Mouse (Mus musculus) testis, adult 2 months (tissue): ENCODE measurements at regions not wholly inside any gene's neighbourhood (a gene's known extent, or its start where the extent isn't known, plus 50 kb on each side); places are given as distances from the start of the nearest gene placed in this dataset.
A peak's percentile ranks its signal among the peaks of the same experiment; 100 is the strongest.

Source experiments
- H3K27ac ChIP-seq: fragments of 200-500 bp; 2 replicates; pipeline ENCODE4 v1.5.1; 2012; ENCODE audit warnings: low read depth, low read length; ENCODE audit not compliant: control insufficient read depth, insufficient read depth
- H3K27me3 ChIP-seq: fragments of 200-500 bp; 2 replicates; pipeline ENCODE4 v1.6.1; 2012; ENCODE audit warnings: mild to moderate bottlenecking, low read length, moderate library complexity; ENCODE audit not compliant: control insufficient read depth, insufficient read depth
- H3K36me3 ChIP-seq: fragments of 200-500 bp; 2 replicates; pipeline ENCODE4 v1.6.1; 2012; ENCODE audit warnings: mild to moderate bottlenecking, low read length; ENCODE audit not compliant: control insufficient read depth, insufficient read depth
- H3K4me1 ChIP-seq: fragments of 200-500 bp; 2 replicates; pipeline ENCODE4 v1.6.1; 2012; ENCODE audit warnings: low read length; ENCODE audit not compliant: control insufficient read depth, insufficient read depth
- H3K4me3 ChIP-seq: fragments of 200-500 bp; 2 replicates; pipeline ENCODE4 v1.5.1; 2012; ENCODE audit warnings: low read depth, mild to moderate bottlenecking, low read length, moderate library complexity, mixed read lengths; ENCODE audit not compliant: control insufficient read depth
- CTCF ChIP-seq: fragments of 200-500 bp; IDR thresholded peaks from 2 replicates; pipeline ENCODE4 v1.5.1; 2012; ENCODE audit warnings: low read depth, mild to moderate bottlenecking, inconsistent platforms, low read length, moderate library complexity; ENCODE audit not compliant: control insufficient read depth, insufficient read depth, insufficient replicate concordance
- POLR2A ChIP-seq: fragments of 200-500 bp; IDR thresholded peaks from 2 replicates; pipeline ENCODE4 v1.6.1; 2012; ENCODE audit warnings: low read depth, mild to moderate bottlenecking, inconsistent platforms, low read length, moderate library complexity; ENCODE audit not compliant: control insufficient read depth

DNA sequence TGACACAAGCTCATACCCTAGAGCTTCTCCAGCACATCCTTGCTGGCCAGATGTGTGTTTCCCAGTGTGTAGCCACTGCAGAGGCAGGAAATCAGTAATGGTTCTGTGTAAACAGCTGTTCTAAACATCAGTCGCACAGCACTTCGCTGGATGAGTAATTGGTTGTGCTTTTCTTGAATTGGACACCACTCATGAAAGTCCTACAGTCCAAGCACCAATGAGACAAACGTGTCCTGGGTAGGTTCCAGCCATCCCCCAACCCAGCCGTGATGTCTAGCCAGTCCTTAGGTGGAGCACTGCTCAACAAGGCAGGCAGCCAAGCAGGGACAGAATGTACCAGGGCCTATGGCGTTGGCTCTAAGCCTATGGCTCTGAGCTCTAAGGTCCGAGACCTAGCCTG, 65.8 kb upstream of the 4930432M17Rik start:
- TF ChIP-seq POLR2A = no peak
- TF ChIP-seq CTCF = no peak

DNA sequence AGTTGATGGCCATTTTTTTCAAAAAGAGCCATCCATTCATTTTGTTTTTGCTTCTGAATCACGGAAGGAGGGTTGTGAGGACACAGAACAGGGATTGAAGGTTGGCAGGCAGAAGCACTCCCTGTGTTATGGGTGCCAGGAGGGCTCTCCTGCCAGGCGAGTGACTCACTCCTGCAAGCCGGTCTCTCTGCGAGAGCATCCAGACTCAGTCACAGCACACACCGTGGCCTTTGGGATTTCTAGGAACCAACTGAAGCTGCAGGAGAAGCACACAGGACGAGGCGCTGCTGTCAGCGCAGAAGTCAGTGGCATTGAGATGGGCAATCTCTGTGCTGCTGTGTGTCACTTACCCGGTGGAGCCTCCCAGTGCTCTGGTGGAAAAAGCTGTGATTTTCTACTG, 66.5 kb upstream of the 4930432M17Rik start:
- Histone ChIP-seq H3K4me1 (peaks cover 5% of the 10 kb centered on the region), H3K4me3 (no peak overlapping the region), H3K27ac (no peak overlapping the region), H3K36me3 (no peaks in the 10 kb centered on the region), H3K27me3 (no peaks in the 10 kb centered on the region)
- no peak for TF ChIP-seq POLR2A
- TF ChIP-seq CTCF = no peak

More for the DNA sequence above, 65.8 kb upstream of the 4930432M17Rik start:
- no peaks in the 10 kb centered on the region for H3K36me3 ChIP-seq
- H3K27ac ChIP-seq = no peak overlapping the region
- no peak overlapping the region for H3K4me3 ChIP-seq
- peaks cover 5% of the 10 kb centered on the region for H3K4me1 ChIP-seq
- H3K27me3 ChIP-seq = no peaks in the 10 kb centered on the region

DNA sequence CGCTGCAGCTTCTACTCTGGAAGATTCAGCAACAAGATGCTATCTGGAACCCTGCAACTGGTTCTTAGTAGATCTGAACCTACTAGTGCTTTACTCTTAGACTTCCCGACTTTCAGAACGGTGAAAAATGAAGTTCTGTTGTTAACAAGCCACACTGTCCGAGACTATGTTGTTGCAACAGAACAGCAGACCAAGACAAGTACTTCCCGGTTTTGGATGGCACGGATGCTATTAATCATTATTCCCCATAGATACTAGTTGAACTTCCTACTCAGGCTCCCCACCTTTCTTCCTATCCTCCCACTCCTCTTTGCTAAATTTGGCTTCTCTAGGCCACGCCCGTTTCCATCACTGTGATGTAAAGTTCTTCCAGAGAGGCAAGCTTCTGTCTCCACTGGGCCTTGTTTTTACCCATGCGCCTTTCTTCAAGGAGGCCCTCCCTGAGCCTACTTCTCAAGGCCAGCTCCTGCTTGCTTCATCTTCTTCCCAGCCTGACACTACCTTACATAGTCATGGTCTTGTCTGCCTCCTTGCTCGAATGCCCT, 67.7 kb upstream of the 4930432M17Rik start:
- Histone ChIP-seq H3K27me3 (no peaks in the 10 kb centered on the region), H3K4me3 (no peak overlapping the region), H3K36me3 (no peaks in the 10 kb centered on the region), H3K4me1 (peaks cover 5% of the 10 kb centered on the region), H3K27ac (no peak overlapping the region)
- TF ChIP-seq POLR2A (no peak), CTCF (no peak)

DNA sequence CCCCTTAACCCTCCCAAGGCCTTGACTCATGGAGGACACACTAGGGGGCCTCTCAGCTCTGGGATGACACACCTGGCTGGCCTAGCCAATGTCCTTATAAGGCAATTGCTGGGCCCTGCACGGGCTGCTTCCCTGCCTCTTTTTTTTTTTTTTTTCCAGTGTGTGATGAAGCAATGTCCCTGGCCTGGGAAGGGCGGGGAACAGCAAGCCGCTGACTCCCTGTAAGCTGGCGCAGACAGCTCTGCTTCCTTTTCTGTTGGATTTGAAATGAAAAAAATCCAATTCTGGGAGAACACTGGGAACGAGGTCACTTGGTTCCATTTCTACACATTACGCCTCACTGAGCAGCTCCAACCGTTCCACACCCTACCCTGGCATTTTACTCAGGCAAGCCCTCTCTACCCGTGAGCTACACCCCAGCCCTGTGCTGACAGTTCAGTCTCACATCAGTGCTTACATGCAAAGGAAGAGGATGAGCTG, 68.4 kb upstream of the 4930432M17Rik start:
- no peak overlapping the region for H3K4me3 ChIP-seq
- H3K27me3 ChIP-seq = no peaks in the 10 kb centered on the region
- peak overlapping the region; percentile 57 for H3K27ac ChIP-seq
- H3K4me1 ChIP-seq = peaks cover 5% of the 10 kb centered on the region
- no peaks in the 10 kb centered on the region for H3K36me3 ChIP-seq
- TF ChIP-seq CTCF = no peak
- no peak for TF ChIP-seq POLR2A

DNA sequence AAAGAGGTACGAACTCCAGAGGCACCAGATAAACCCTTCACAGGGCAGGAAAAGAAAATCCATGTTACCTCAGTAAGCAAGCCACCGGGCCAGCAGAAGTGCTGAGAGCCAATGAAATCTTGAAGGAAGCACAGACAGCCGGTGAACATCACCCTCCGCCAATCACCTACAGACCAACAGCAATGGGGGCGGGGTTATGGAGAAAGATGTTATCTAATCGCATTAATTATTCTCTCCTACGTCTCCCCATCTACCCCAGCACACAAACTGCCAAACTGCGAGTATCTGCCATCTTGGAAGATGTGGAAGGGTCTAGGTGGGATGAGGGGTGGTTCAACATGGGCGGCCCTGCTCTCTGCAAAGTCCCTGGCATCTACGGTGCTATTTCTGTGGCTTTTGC, 68.6 kb upstream of the Slc44a3 start:
- H3K36me3 ChIP-seq = no peaks in the 10 kb centered on the region
- TF ChIP-seq POLR2A (no peak), CTCF (no peak)
- peak overlapping the region; percentile 33 for H3K4me3 ChIP-seq
- H3K4me1 ChIP-seq = peaks cover 5% of the 10 kb centered on the region
- H3K27me3 ChIP-seq = no peaks in the 10 kb centered on the region
- H3K27ac ChIP-seq = no peak overlapping the region

DNA sequence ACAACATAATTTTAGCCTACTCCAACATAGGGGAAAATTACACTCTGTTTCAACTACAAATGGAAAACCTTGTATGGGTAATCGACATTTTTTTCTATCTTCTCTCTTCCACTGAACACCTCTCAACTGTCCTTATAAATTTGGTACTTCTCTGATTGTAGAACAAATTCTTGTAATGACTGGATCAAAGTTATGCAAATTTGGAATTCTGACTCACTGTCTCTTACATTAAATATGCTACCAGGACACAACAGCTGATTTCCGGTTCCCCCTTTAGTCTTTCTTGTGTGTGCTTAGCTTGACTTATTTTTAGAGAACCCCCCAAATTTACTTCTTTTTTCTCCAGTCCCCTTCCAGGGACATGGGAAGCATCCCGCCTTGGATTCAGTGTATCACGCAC, 68.2 kb upstream of the Slc44a3 start:
- no peak overlapping the region for H3K4me3 ChIP-seq

DNA sequence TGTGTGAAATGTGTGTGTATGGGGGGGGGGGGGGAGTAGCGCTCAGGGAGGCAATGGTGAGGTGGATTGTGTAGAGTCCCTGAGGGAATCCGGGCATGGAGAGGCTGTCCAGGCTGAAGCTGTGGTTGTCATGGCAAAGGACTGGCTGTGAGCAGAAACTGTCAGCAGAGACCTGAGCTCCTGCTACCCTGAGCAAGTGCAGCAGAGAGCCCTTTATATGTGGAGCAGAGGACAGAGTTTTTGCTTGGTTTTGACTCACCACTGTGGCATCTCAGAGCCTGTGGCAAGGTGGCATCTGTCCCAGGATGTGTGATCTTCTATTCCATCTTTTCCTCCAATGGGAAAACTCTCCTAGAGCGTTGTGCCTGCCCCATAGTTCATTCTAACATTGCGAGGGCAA, 65.8 kb upstream of the Slc44a3 start:
- no peaks in the 10 kb centered on the region for H3K36me3 ChIP-seq
- H3K4me3 ChIP-seq = no peak overlapping the region
- no peak for TF ChIP-seq CTCF
- TF ChIP-seq POLR2A = no peak
- no peak overlapping the region for H3K27ac ChIP-seq
- H3K4me1 ChIP-seq = peaks cover 5% of the 10 kb centered on the region
- H3K27me3 ChIP-seq = no peaks in the 10 kb centered on the region

More for the DNA sequence above, 68.2 kb upstream of the Slc44a3 start:
- Histone ChIP-seq H3K27me3 (no peaks in the 10 kb centered on the region), H3K27ac (no peak overlapping the region), H3K36me3 (no peaks in the 10 kb centered on the region), H3K4me1 (peaks cover 5% of the 10 kb centered on the region)
- TF ChIP-seq CTCF = no peak
- no peak for TF ChIP-seq POLR2A
